Mouse (Mus musculus) kidney, adult 8-10 months (tissue): ENCODE results near the gene Acsm2.

Experiments
- DNase-seq, 2 experiments: peaks; one replicate each; pipeline ENCODE4 v3.0.0; 2022

Gene Acsm2

DNA sequence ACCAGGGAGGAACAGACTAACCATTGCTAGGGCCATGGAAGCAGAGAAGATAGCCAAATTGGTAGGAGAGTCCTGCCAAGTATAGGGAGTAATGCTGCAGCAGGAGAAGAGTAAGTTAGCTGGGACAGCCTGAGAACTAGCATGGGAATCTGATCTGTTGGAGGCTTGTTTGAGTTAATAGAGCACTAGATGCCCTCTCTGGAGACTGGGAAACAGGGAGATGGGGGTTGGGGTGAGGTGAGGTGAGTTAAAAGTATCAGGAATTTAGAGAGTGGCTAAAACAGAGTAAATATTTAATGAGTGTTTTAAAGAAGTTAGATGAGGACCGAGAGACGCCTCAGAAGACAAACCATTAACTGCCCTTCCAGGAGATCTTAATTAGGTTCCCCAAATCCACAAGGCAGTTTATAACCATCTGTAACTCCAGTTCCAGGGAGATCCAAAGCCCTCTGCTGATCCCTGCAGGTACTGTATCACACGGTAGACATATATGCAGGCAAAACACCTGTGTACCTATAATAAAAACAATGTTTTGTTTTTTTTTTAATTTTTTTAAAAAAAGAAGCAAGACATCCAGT is 40.5 kb downstream of the Acsm2 start:
- peak; percentile 73 to 88 for DNase-seq

GRCm38 (mm10) chr7:119595306-119595705 is 41.2 kb downstream of the Acsm2 start:
- DNase-seq = no peak

DNA sequence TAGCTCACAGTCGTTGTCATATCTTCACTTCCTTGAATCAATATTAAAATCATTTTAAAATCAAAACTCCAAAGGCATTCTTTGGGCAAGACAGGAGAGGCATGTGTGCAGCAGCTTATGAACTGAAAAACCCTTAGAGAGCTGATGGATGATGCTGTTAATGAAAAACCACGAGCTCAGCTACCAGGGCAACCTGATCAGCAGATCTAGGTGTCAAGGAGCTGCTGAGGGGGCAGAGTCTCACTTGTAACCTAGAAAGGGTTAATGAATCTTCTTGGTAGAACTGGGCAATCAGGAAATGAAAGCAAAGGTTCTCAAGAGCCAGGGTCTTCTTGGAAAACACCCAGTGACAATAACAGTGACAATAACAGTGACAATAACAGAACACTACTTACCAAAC is 42.4 kb downstream of the Acsm2 start:
- peak; percentile 74 to 87 for DNase-seq

- peak in 1 of 2 experiments; percentile 46 for DNase-seq
Observed at GRCm38 (mm10) chr7:119601195-119601953, 47.2 kb downstream of the Acsm2 start.

DNA sequence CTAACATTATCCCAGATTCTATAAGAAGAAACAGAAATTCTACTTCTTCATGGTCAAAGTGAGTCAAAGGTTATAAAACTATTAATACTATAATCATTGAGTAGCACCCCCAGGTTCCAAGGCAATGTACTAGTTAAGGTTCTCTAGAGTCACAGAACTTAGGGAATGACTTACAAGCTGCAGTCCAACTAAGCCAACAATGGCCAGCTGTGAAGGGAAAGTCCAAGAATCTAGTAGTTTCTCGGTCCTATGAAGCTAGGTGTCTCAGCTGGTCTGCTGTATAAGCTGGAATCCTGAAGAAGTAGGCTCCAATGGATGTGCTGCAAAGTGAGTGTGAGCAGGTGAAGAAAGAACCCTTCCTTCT is 47.8 kb downstream of the Acsm2 start:
- DNase-seq = peak in 1 of 2 experiments; percentile 38

GRCm38 (mm10) chr7:119604903-119605483 is 50.9 kb downstream of the Acsm2 start:
- DNase-seq = peak; percentile 71 to 85

- peak; percentile 68 to 76 for DNase-seq
Observed at GRCm38 (mm10) chr7:119605926-119606663, 52.0 kb downstream of the Acsm2 start.

- DNase-seq = peak in 1 of 2 experiments; percentile 6
Observed at GRCm38 (mm10) chr7:119606664-119607076, 52.5 kb downstream of the Acsm2 start, which contains the start of gene Acsm1. TSS of gene Acsm1 (plus strand) at chr7:119607026.

GRCm38 (mm10) chr7:119607796-119608515 is 53.8 kb downstream of the Acsm2 start:
- DNase-seq = peak in 1 of 2 experiments; percentile 26

GRCm38 (mm10) chr7:119616531-119616930 is 62.4 kb downstream of the Acsm2 start:
- peak in 1 of 2 experiments; percentile 60 for DNase-seq

GRCm38 (mm10) chr7:119617593-119617992 is 63.5 kb downstream of the Acsm2 start:
- peak; percentile 71 to 77 for DNase-seq

GRCm38 (mm10) chr7:119618209-119618935 is 64.2 kb downstream of the Acsm2 start:
- peak; percentile 61 to 73 for DNase-seq

DNA sequence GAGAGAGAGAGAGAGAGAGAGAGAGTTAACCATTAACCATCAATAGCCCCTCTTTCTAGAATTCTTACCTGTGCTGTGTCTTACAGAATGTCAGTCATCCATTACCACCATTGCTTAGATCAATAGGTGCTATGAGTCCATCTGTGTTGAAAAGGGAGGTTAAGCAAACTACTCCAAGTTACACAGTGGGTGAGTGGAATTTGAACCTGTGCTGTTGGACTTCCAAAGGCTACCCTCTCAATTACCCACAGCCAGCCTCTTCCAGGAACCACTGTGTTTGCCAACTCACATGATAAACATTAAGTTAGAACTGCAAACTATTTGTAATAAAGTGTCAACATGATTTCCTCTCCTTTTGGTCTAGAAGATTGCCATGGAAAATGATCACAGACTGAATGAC is 66.0 kb downstream of the Acsm2 start:
- peak; percentile 60 to 80 for DNase-seq

GRCm38 (mm10) chr7:119638773-119639172 is 84.6 kb downstream of the Acsm2 start:
- peak in 1 of 2 experiments; percentile 33 for DNase-seq

- peak; percentile 48 to 56 for DNase-seq
Observed at GRCm38 (mm10) chr7:119642307-119642706, 88.2 kb downstream of the Acsm2 start.
